Mouse (Mus musculus) limb, embryonic 13.5 days (tissue): Measurements from ENCODE around the gene Cmbl. TPM values are rescaled to one million over a fixed set of nuclear protein-coding genes. Genes with fewer than 3 reads are reported as not detected.

Experiments used
- ATAC-seq: fragments of 200-750 bp; cut with Nextera tagmentation; 2 replicates; pipeline ENCODE4 v1.8.0; 2017; ENCODE audit warnings: low read depth, moderate number of reproducible peaks, moderate TSS enrichment; ENCODE audit not compliant: low FRiP score
- H3K27ac ChIP-seq: fragments of 300-500 bp; sonication (generic); 2 replicates; pipeline ENCODE4 v1.5.1; 2015; ENCODE audit warnings: inconsistent platforms, mild to moderate bottlenecking, moderate library complexity
- H3K27me3 ChIP-seq: fragments of 300-500 bp; sonication (generic); 2 replicates; pipeline ENCODE4 v1.6.1; 2015; ENCODE audit warnings: mild to moderate bottlenecking, inconsistent platforms
- H3K36me3 ChIP-seq: fragments of 300-500 bp; sonication (generic); 2 replicates; pipeline ENCODE4 v1.6.1; 2015; ENCODE audit warnings: inconsistent platforms, mild to moderate bottlenecking, moderate library complexity
- H3K4me1 ChIP-seq: fragments of 300-500 bp; sonication (generic); 2 replicates; pipeline ENCODE4 v1.6.1; 2015; ENCODE audit warnings: inconsistent platforms
- H3K4me2 ChIP-seq: fragments of 300-500 bp; sonication (generic); replicated peaks from 2 replicates; pipeline ENCODE4 v1.6.1; 2015; ENCODE audit warnings: inconsistent platforms, mild to moderate bottlenecking, moderate library complexity
- H3K4me3 ChIP-seq: fragments of 300-500 bp; sonication (generic); 2 replicates; pipeline ENCODE4 v1.5.1; 2015; ENCODE audit warnings: moderate library complexity, mild to moderate bottlenecking, inconsistent platforms
- H3K9ac ChIP-seq: fragments of 300-500 bp; sonication (generic); 2 replicates; pipeline ENCODE4 v1.6.1; 2015; ENCODE audit warnings: mild to moderate bottlenecking, inconsistent platforms
- H3K9me3 ChIP-seq: fragments of 300-500 bp; sonication (generic); 2 replicates; pipeline ENCODE4 v1.6.1; 2016; ENCODE audit warnings: inconsistent platforms
- WGBS: fragments of 180-500 bp; shearing (Covaris S2); methylation state at CpG from one replicate; pipeline ENCODE4 v1.1.7; 2015; 5-methylcytosine and 5-hydroxymethylcytosine counted together
- polyA plus RNA-seq: library from polyadenylated mRNA; unstranded; fragments of >200 nt; fragmentation: Nextera tagmentation; extraction: Ambion mirVana; gene quantifications from 2 replicates; pipeline ENCODE4 v1.2.1, GENCODE M21; 2015

The Cmbl gene
- polyA plus RNA-seq, 1 experiment from 2014 or later = 1.8 TPM

DNA sequence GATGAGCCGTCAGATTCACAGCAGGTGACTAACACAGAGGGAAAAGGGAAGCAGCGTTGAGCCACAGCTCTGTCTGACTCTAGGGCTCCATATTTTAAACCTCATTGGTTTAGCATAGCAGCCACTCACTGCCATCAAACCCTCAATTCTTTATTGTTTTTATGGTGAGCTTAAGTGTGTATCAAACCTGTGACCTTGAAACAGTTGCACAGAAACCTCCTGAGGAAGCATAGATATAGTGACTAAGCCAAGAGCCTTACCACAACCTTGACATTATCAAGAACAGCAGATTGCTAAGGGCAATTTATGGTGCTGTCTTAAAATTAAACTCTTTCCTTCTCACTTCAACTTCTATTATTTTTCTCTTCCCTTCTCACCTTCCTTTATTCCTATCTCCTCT is 31.7 kb upstream of the Cmbl start:
- H3K36me3 ChIP-seq = no peaks in the 10 kb centered on the region
- peaks cover 29% of the 10 kb centered on the region for H3K4me1 ChIP-seq
- WGBS = 85% methylated on average over 2 of the region's 2 CpGs
- H3K4me3 ChIP-seq = no peak overlapping the region
- no peak overlapping the region for H3K9ac ChIP-seq
- no peak overlapping the region for H3K4me2 ChIP-seq
- H3K9me3 ChIP-seq = peaks cover 2% of the 10 kb centered on the region; the same call in 1 of the 2 replicates
- H3K27me3 ChIP-seq = no peaks in the 10 kb centered on the region
- no peak for ATAC-seq
- H3K27ac ChIP-seq = no peak overlapping the region

DNA sequence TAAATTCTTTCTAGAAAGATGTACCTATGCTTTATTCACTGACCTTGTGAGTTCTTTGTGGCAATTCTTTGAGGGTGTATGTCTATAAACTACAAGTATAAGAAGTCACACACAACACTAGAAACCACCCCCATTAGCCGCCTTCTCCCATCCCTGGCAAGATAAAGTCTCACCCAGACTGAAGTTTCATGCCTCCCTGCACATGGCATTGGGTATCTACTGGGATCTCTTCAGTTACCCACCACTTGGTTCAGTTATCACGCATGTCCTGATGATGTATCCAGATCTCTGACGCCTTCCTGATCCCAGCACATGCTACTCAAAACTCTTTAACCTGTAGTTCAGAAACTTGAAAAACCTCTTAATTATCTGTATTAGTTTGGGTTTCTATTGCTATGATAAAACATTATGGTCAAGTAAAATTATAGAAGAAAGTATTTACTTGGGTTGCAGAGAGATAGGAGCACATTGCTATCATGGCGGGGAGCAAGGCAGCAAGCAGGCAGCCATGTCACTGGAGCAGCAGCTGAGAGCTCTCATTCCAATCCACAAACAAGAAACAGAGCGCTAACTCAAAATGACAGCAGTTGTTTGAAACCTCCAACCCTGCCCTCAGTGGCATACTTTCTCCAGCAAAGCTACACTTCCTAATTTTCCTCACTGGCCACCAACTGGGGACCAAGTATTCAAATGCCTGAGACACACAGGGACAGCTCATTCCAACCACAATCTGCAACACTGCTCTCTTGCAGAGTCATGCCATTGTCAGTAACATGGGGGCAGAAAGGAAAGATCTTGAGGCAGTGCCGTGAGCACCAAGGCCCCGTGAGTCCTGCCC is 30.5 kb upstream of the Cmbl start:
- Histone ChIP-seq H3K9me3 (peaks cover 3% of the 10 kb centered on the region; the same call in 1 of the 2 replicates), H3K27ac (no peak overlapping the region), H3K27me3 (no peaks in the 10 kb centered on the region), H3K9ac (no peak overlapping the region), H3K36me3 (no peaks in the 10 kb centered on the region), H3K4me1 (peaks cover 23% of the 10 kb centered on the region), H3K4me3 (no peak overlapping the region), H3K4me2 (no peak overlapping the region)
- no peak for ATAC-seq
- 89% methylated on average over 7 of the region's 7 CpGs for WGBS

DNA sequence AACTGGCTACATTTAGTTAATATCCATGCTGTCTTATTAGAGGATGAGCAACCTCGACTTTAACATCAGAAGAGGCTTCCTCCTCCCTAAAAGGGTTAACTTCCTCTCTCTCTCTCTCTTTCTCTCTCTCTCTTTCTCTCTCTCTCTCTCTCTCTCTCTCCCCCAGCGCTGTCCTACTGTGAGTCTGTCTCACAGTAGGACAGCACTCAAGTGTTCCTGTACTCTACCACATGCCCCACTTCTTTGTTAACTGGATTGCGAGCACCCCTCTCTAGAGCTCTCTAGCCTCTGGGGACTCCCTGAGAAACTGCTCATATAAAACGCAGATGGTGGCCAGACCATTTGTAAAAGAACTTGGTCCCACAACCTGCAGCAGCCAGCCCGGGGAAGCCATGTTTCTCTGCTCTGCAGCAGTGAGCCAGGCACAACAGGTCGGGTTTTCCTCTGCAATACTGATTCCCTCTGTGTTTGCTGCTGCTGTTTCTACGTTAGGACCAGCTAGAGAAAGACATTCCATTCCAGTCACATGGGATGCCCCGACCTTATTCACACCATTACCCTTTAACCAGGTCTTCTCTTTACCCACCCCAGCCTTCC is 29.8 kb upstream of the Cmbl start:
- ATAC-seq = no peak
- no peak overlapping the region for H3K9ac ChIP-seq
- no peak overlapping the region; the same call in 1 of the 2 replicates for H3K27ac ChIP-seq
- H3K4me2 ChIP-seq = no peak overlapping the region
- no peak overlapping the region for H3K4me3 ChIP-seq
- H3K27me3 ChIP-seq = no peaks in the 10 kb centered on the region
- no peaks in the 10 kb centered on the region for H3K36me3 ChIP-seq
- 29% methylated on average over 8 of the region's 8 CpGs for WGBS
- H3K9me3 ChIP-seq = peaks cover 3% of the 10 kb centered on the region; the same call in 1 of the 2 replicates
- peaks cover 23% of the 10 kb centered on the region for H3K4me1 ChIP-seq

DNA sequence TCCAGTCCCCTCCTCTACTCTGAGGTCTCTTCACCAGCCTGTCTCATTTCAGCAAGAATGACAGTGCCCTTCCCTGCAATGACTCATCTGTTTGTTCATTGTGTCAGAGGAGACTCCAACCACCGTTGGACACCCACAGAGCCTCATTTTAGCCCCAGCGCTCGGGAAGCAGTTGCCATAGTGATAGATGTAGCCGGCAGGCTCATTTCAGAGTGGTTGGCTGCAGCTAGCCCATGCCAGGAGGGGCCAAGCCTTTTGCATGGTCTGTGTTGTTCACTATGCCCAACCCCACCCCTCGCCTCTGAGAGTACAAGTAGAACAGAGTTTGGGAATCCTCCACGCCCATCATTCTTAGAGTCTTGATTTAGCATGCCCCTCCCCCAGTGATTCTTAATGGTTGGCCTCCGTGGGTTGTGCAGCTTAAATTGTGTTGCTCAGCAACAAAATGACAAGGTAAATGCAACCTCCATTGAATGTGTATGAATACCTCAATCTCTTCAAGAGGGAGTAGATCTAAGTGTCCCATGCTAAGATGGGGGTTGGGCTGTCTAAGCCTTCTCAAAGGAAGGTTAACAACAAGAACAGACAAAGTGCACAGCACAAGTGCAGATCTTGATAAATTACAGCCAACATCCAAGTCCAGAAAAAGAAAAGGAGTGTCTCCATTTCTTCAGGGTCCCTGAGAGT is 29.0 kb upstream of the Cmbl start:
- no peak overlapping the region for H3K27ac ChIP-seq
- H3K27me3 ChIP-seq = no peaks in the 10 kb centered on the region
- H3K36me3 ChIP-seq = no peaks in the 10 kb centered on the region
- H3K9me3 ChIP-seq = peaks cover 3% of the 10 kb centered on the region; the same call in 1 of the 2 replicates
- no peak for ATAC-seq
- H3K9ac ChIP-seq = no peak overlapping the region
- H3K4me2 ChIP-seq = no peak overlapping the region
- 29% methylated on average over 7 of the region's 7 CpGs for WGBS
- peaks cover 25% of the 10 kb centered on the region for H3K4me1 ChIP-seq
- no peak overlapping the region for H3K4me3 ChIP-seq

DNA sequence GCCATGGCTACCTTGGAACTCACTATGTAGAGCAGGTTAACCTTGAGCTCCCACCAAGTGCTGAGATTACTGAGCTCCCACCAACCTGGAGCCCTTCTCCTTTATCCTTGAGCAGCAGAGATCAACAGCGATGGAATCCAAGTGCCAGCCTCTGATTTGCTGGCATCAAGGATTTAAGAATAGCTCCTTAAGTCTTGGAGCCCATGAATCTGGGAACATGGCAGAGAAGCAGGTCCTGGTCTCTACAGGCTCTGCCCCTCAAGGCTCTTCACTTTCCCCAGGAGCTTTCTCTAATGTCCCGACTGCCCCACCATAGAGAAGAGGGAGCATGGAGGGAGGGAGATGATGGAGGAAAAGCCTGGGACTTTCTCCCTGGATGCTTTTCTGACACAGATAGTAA is 27.5 kb upstream of the Cmbl start:
- Histone ChIP-seq H3K9ac (no peak overlapping the region), H3K4me1 (peaks cover 30% of the 10 kb centered on the region), H3K4me2 (no peak overlapping the region), H3K27ac (no peak overlapping the region), H3K27me3 (no peaks in the 10 kb centered on the region), H3K9me3 (peaks cover 3% of the 10 kb centered on the region; the same call in 1 of the 2 replicates), H3K36me3 (no peaks in the 10 kb centered on the region), H3K4me3 (no peak overlapping the region)
- ATAC-seq = no peak
- 90% methylated on average over 2 of the region's 2 CpGs for WGBS

DNA sequence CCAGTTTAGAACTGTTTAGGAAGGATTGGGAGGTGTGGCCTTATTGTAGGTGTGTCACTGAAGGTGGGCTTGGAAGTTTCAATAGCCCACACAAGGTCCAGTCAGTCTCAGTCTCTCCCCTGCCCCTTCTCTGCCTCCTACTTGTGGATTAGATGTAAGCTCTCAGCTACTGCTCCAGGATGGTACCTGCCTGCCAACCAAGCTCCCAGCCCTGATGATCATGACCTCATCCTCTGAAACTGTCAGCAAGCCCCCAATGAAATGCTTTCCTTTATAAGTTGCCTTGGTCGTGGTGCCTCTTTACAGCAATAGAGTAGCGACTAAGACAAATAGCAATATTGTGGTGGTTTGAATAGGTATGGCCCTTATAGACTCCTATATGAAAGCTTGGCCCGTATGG is 26.8 kb upstream of the Cmbl start:
- WGBS = 88% methylated on average over 3 of the region's 3 CpGs
- H3K27me3 ChIP-seq = no peaks in the 10 kb centered on the region
- H3K4me3 ChIP-seq = no peak overlapping the region
- H3K36me3 ChIP-seq = no peaks in the 10 kb centered on the region
- H3K27ac ChIP-seq = no peak overlapping the region
- peaks cover 3% of the 10 kb centered on the region; the same call in 1 of the 2 replicates for H3K9me3 ChIP-seq
- H3K9ac ChIP-seq = no peak overlapping the region
- no peak overlapping the region for H3K4me2 ChIP-seq
- H3K4me1 ChIP-seq = peaks cover 31% of the 10 kb centered on the region
- no peak for ATAC-seq

DNA sequence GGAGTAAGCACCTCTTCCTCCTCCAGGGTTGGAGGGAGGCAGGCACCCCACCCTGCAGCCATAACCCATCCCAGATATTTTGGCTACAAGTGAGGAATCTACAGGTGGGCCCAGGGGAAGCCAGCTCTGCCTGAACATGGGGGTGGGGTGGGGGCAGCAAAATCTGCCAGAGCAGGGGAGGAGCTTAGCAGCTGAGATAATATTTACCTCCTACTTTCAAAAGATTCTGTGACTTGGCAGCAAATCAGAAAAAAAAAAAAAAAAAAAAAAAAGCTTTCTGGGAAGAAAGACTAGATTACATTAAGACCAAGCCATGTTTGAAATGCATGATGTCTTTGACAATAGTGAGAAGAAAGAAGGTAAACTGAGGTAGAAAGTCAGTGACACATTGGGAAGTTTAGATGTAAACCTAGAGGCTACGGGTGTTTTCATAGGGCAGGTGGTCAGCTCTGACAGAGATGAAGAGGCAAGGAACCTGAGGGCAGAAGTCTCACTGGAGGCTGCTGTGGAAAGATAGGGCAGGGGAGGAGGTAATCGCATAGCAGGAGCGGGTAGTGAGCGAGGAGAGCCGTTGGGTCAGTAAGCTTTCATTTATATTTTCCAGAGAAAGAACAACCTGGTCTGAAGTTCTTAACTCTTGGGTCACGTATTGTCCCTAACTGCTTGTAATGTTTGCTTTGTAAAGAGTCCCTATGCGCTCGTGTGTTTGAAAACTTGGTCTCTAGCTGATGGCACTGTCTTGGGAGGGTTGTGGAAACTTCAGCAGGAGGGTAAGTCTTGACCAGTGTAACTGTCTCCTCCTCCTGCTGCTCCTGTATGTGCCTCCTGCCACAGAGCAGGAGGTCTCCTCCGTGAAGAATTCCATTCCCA is 25.3 kb upstream of the Cmbl start:
- H3K9me3 ChIP-seq = peaks cover 3% of the 10 kb centered on the region; the same call in 1 of the 2 replicates
- 73% methylated on average over 9 of the region's 9 CpGs for WGBS
- no peak overlapping the region for H3K27ac ChIP-seq
- H3K4me3 ChIP-seq = no peak overlapping the region
- ATAC-seq = no peak
- no peaks in the 10 kb centered on the region for H3K27me3 ChIP-seq
- H3K36me3 ChIP-seq = no peaks in the 10 kb centered on the region
- peaks cover 32% of the 10 kb centered on the region for H3K4me1 ChIP-seq
- H3K4me2 ChIP-seq = no peak overlapping the region
- no peak overlapping the region for H3K9ac ChIP-seq

DNA sequence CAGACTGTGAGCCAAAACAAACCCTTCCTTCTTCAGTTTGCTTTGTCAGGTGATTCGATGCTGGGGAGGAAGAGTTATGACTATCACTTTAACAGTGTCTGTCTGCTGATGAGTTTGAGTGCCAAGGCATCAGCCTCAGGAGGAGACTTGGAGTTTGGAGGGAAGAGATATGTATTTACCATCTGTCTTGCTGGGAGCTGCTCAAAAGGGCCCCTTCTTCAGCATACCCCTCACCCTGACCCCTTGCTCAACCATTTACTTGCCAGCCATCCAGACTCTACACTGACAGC is 24.7 kb upstream of the Cmbl start:
- Histone ChIP-seq H3K4me1 (peaks cover 34% of the 10 kb centered on the region), H3K9ac (no peak overlapping the region), H3K9me3 (peaks cover 3% of the 10 kb centered on the region; the same call in 1 of the 2 replicates), H3K27ac (no peak overlapping the region), H3K27me3 (no peaks in the 10 kb centered on the region), H3K4me3 (no peak overlapping the region), H3K36me3 (no peaks in the 10 kb centered on the region), H3K4me2 (no peak overlapping the region)
- WGBS = 81% methylated on average over 1 of the region's 1 CpGs
- ATAC-seq = no peak

DNA sequence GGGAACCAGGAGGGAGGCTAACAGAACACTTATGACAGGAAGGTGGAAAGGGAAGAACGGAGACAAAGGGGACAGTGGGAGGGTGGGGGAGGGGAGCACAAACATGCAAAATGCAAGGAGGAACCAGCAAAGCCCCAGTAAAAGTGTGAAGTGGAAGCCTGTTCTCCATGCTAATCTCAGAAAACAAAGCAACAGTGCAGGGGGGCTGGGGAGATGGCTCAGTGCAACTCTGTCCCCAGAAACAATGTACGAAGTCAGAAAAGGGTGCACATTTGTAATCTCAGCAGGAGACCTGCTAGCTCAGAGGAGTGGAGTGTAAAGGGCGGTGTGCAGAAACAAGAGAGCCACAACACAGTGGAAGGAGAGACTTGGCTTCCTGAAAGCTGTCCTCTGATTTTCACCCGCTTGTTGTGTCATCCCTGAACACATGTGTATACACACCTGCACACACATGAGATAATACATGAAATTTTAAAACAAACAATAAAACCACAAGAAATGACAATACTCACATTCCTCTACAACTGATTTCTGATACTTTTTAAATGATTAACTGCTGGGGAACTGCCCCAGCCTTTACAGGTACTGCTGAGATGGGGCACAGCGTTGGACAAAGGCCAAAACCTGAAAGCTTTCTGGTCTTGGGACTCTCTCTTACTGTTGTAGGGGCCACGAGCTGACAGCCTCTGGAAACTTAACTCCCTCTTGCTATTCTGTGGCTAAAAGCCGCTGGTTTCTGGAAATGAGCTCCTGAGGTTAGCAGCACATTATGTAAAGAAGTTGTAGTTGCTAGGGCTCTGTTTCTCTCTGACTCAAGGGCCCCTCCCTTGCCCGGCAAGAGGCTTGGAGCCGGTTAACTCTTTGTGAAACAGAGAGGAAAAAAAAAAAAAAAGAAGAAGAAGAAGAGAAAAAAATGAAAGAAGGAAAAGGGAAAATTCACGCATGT is 22.9 kb upstream of the Cmbl start:
- no peak for ATAC-seq

DNA sequence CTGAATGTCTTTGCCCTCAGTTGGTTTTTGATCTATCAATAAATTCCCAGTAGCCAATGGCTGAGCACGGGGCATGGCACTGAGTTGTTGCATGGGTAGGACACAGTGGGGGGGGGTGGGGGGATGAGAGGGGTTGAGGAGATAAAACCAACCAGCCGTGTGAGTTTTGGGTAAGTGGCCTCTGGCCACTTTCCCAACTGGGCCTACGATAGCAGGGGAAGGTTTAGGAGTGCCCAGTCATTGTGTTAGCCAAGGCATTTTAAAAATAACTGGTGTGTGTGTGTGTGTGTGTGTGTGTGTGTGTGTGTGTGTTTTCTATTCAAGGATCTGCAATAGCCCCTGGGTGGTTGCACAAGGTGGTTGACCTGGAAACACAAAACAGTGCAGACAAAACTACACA is 21.9 kb upstream of the Cmbl start:
- ATAC-seq = no peak
- Histone ChIP-seq H3K9me3 (peaks cover 3% of the 10 kb centered on the region; the same call in 1 of the 2 replicates), H3K9ac (no peak overlapping the region), H3K27ac (no peak overlapping the region), H3K27me3 (no peaks in the 10 kb centered on the region), H3K4me2 (no peak overlapping the region), H3K36me3 (no peaks in the 10 kb centered on the region), H3K4me1 (peaks cover 26% of the 10 kb centered on the region), H3K4me3 (no peak overlapping the region)
- 22% methylated on average over 3 of the region's 3 CpGs for WGBS

More for the DNA sequence above, 22.9 kb upstream of the Cmbl start:
- no peak overlapping the region for H3K4me3 ChIP-seq
- no peak overlapping the region for H3K9ac ChIP-seq
- no peaks in the 10 kb centered on the region for H3K36me3 ChIP-seq
- peak overlapping the region; percentile 67; the same call in 1 of the 2 replicates for H3K27ac ChIP-seq
- peak overlapping the region; percentile 27; the same call in 1 of the 2 replicates for H3K4me2 ChIP-seq
- 12% methylated on average over 10 of the region's 10 CpGs for WGBS
- H3K27me3 ChIP-seq = no peaks in the 10 kb centered on the region
- H3K4me1 ChIP-seq = peaks cover 26% of the 10 kb centered on the region
- H3K9me3 ChIP-seq = peaks cover 3% of the 10 kb centered on the region; the same call in 1 of the 2 replicates

DNA sequence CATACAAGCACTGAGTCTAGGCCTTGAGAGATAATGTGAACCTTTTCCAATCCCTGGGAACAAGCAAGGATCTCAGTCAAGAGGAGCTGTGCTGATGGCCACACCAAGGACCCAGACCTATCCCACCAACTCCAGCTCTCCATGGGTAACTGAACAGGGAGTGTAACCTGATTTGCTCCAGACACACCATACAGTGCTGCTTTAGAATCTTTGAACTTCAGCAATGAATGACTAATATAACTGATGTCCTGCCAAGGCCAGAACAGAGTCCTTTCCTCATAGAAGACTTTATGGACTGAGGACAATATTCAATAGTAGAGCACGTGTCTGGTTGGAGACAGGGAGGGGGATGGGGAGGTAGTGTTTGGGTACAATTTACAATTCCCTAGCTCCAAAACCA is 20.1 kb upstream of the Cmbl start:
- H3K9me3 ChIP-seq = no peaks in the 10 kb centered on the region
- WGBS = 26% methylated on average over 1 of the region's 1 CpGs
- no peak overlapping the region for H3K4me3 ChIP-seq
- peaks cover 23% of the 10 kb centered on the region for H3K4me1 ChIP-seq
- H3K36me3 ChIP-seq = no peaks in the 10 kb centered on the region
- ATAC-seq = no peak
- H3K27me3 ChIP-seq = no peaks in the 10 kb centered on the region
- H3K4me2 ChIP-seq = no peak overlapping the region
- no peak overlapping the region for H3K27ac ChIP-seq
- no peak overlapping the region for H3K9ac ChIP-seq
